Comparison of ENCODE assay signal across 8 mouse cellular contexts in genomic region chr11:120631726-120632448, GRCm38 (mm10). TPM values are rescaled to one million over a fixed set of nuclear protein-coding genes. Genes with fewer than 3 reads are reported as not detected.
DNase-seq lines count a peak whose midpoint lies in the region; ATAC-seq and TF ChIP-seq lines count a peak whose summit lies in the region.

No protein-coding gene starts in this region.

- WGBS in forebrain, embryonic 12.5 days = 58% methylated on average over 4 of the region's 4 CpGs
- 44% methylated on average over 4 of the region's 4 CpGs for WGBS in stomach, postnatal 0 days

- peaks cover 41% of the 10 kb centered on the region for H3K4me1 ChIP-seq in forebrain, embryonic 12.5 days
- H3K4me1 ChIP-seq in stomach, postnatal 0 days (replicated peaks; ENCODE audit: control insufficient read depth, insufficient read depth) = peaks cover 8% of the 10 kb centered on the region

- H3K27ac ChIP-seq in gastrocnemius, adult 2 months = peak overlapping the region; percentile 98
- peak overlapping the region; percentile 90; the same call in 1 of the 2 replicates for H3K27ac ChIP-seq in forebrain, embryonic 12.5 days
- H3K27ac ChIP-seq in stomach, postnatal 0 days (replicated peaks) = peak overlapping the region; percentile 97

- no peaks in the 10 kb centered on the region for H3K9me3 ChIP-seq in forebrain, embryonic 12.5 days
- H3K9me3 ChIP-seq in stomach, postnatal 0 days (ENCODE audit: control insufficient read depth, low read length) = no peaks in the 10 kb centered on the region

- ATAC-seq in forebrain, embryonic 12.5 days (ENCODE audit: low FRiP score) = no peak
- no peak for ATAC-seq in stomach, postnatal 0 days (ENCODE audit: low FRiP score, low TSS enrichment)

- H3K9ac ChIP-seq in forebrain, embryonic 12.5 days = peak overlapping the region; percentile 91
- peak overlapping the region; percentile 94 for H3K9ac ChIP-seq in stomach, postnatal 0 days (ENCODE audit: low read length)

- H3K4me2 ChIP-seq in forebrain, embryonic 12.5 days = peak overlapping the region; percentile 92
- peak overlapping the region; percentile 82 for H3K4me2 ChIP-seq in stomach, postnatal 0 days (replicated peaks; ENCODE audit: low read depth)

- H3K36me3 ChIP-seq in forebrain, embryonic 12.5 days (replicated peaks) = peaks cover 23% of the 10 kb centered on the region
- H3K36me3 ChIP-seq in stomach, postnatal 0 days (ENCODE audit: control insufficient read depth, insufficient read depth, low read length) = no peaks in the 10 kb centered on the region

- intact Hi-C loops in gastrocnemius, adult 2 months (cut with DNase I) = no loop called here

- TF ChIP-seq EP300 in stomach, postnatal 0 days (optimal IDR thresholded peaks at IDR 0.05) = no peak

- no peak for TF ChIP-seq CTCF in gastrocnemius, adult 2 months (IDR thresholded peaks at IDR 0.05)
- TF ChIP-seq CTCF in stomach, postnatal 0 days (IDR thresholded peaks at IDR 0.05; ENCODE audit: low read depth) = no peak

- H3K27me3 ChIP-seq in forebrain, embryonic 12.5 days = no peaks in the 10 kb centered on the region
- no peaks in the 10 kb centered on the region for H3K27me3 ChIP-seq in stomach, postnatal 0 days (ENCODE audit: control insufficient read depth, insufficient read depth, low read length)

- peak overlapping the region; percentile 96 for H3K4me3 ChIP-seq in gastrocnemius, adult 2 months
- H3K4me3 ChIP-seq in forebrain, embryonic 12.5 days (replicated peaks) = peak overlapping the region; percentile 98
- H3K4me3 ChIP-seq in stomach, postnatal 0 days (ENCODE audit: low read depth, low read length) = peak overlapping the region; percentile 89

- DNase-seq in gastrocnemius, adult 2 months = no peak
- no peak for DNase-seq in gastrocnemius, adult 18-20 months (ENCODE audit: low spot score)
- peak; percentile 52 for DNase-seq in CD4-positive helper T cell, adult 2 months (ENCODE audit: low read depth, low spot score)
- peak; percentile 79 for DNase-seq in liver
- peak; percentile 24 for DNase-seq in stomach, postnatal 0 days (ENCODE audit: low spot score)
- no peak for DNase-seq in thymus, postnatal 4 days
- DNase-seq in ovary, postnatal 10 days (ENCODE audit: low spot score) = no peak

RNA-seq across cellular contexts. Expression of gene Mafg, which starts 1.5 kb away (rescaled TPM):
- total RNA-seq in gastrocnemius, adult 2 months (2021) = 10 to 100 TPM; 53.1 to 68.2 TPM
- 10 to 100 TPM; 50.2 to 58.8 TPM for total RNA-seq in gastrocnemius, adult 18-20 months (2021)
- polyA plus RNA-seq in forebrain, embryonic 12.5 days (2016; fragmentation: Nextera tagmentation; extraction: Ambion mirVana) = 30.9 and 32.9 TPM in 2 replicates
- polyA plus RNA-seq in stomach, postnatal 0 days (2015; fragmentation: Nextera tagmentation; extraction: Ambion mirVana) = 21.0 and 21.3 TPM in 2 replicates

RNA-seq across cellular contexts. Expression of gene Sirt7, which starts 6.8 kb away (rescaled TPM):
- 1 to 10 TPM; 4.1 to 4.7 TPM for total RNA-seq in gastrocnemius, adult 2 months (2021)
- total RNA-seq in gastrocnemius, adult 18-20 months (2021) = 1 to 10 TPM; 3.6 to 4.2 TPM
- 43.1 and 43.3 TPM in 2 replicates for polyA plus RNA-seq in forebrain, embryonic 12.5 days (2016; fragmentation: Nextera tagmentation; extraction: Ambion mirVana)
- polyA plus RNA-seq in stomach, postnatal 0 days (2015; fragmentation: Nextera tagmentation; extraction: Ambion mirVana) = 36.1 and 42.2 TPM in 2 replicates

RNA-seq across cellular contexts. Expression of gene Pycr1, which starts 11.7 kb away (rescaled TPM):
- total RNA-seq in gastrocnemius, adult 2 months (2021) = 1 to 10 TPM; 3.5 to 3.8 TPM
- total RNA-seq in gastrocnemius, adult 18-20 months (2021) = 1 to 10 TPM; 2.8 to 3.2 TPM
- polyA plus RNA-seq in forebrain, embryonic 12.5 days (2016; fragmentation: Nextera tagmentation; extraction: Ambion mirVana) = 32.5 and 32.8 TPM in 2 replicates
- polyA plus RNA-seq in stomach, postnatal 0 days (2015; fragmentation: Nextera tagmentation; extraction: Ambion mirVana) = 13.9 and 18.4 TPM in 2 replicates

RNA-seq across cellular contexts. Expression of gene Pcyt2, which starts 14.2 kb away (rescaled TPM):
- total RNA-seq in gastrocnemius, adult 2 months (2021) = 10 to 100 TPM; 30.6 to 39.2 TPM
- 10 to 100 TPM; 26.1 to 27.7 TPM for total RNA-seq in gastrocnemius, adult 18-20 months (2021)
- polyA plus RNA-seq in forebrain, embryonic 12.5 days (2016; fragmentation: Nextera tagmentation; extraction: Ambion mirVana) = 139 and 142 TPM in 2 replicates
- polyA plus RNA-seq in stomach, postnatal 0 days (2015; fragmentation: Nextera tagmentation; extraction: Ambion mirVana) = 73.7 and 79.0 TPM in 2 replicates

RNA-seq across cellular contexts. Expression of gene Myadml2, which starts 16.1 kb away (rescaled TPM):
- 100 to 1,000 TPM; 109 to 157 TPM for total RNA-seq in gastrocnemius, adult 2 months (2021)
- 100 to 1,000 TPM; 124 to 137 TPM for total RNA-seq in gastrocnemius, adult 18-20 months (2021)
- polyA plus RNA-seq in forebrain, embryonic 12.5 days (2016; fragmentation: Nextera tagmentation; extraction: Ambion mirVana) = not detected in 2 replicates
- 0.21 TPM in 1 of 2 replicates, not detected in the other for polyA plus RNA-seq in stomach, postnatal 0 days (2015; fragmentation: Nextera tagmentation; extraction: Ambion mirVana)

Comparison
In these comparisons a context has a peak if more than half of its experiments do, and no peak if none do; other contexts are left out.
1. DNase-seq: peak in CD4-positive helper T cell, adult 2 months (single experiment), liver (single experiment) and stomach, postnatal 0 days (single experiment); none in gastrocnemius, adult 2 months (single experiment), gastrocnemius, adult 18-20 months (single experiment), thymus, postnatal 4 days (single experiment) and ovary, postnatal 10 days (single experiment).
2. Peak in every context shown above with its lines, with median percentiles within 50 percentile points of each other: H3K27ac ChIP-seq and H3K4me3 ChIP-seq.